Comparison of ENCODE assay signal across 8 mouse cellular contexts in the genomic region with DNA sequence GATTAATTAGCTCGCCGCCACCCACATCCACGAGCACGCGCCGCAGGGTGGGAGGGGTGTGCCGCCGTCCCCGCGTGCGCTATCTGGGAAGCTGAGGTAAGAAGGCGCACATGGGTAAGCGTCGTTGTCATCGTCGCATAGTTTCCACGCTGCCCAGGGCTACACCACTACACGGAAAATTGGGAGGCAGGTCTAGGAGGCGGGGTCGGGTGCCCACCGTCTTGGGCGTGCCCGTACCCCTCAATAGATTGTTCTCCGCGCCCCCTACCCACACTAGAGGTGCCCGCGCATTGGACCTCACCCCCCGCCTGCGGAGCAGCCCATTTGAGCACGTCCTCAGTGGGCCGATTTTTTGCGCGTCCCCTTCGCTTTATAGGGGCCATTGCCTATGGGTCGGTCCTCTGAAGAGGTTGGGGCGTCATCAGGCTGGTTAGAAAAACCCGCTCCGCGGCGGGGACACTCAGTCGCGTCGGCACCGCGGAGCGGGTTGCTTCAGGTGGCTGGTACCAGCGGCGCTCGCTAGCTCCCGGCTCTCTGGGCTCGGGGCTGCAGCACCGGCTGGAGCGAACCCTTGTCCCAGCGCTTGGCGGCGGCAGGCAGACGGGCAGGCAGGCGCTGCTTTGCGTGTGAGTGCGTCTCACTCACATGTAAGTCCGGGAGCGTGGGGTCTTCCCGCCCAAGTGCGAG. TPM values are rescaled to one million over a fixed set of nuclear protein-coding genes. Genes with fewer than 3 reads are reported as not detected.
DNase-seq lines count a peak whose midpoint lies in the region; ATAC-seq and TF ChIP-seq lines count a peak whose summit lies in the region.

No protein-coding gene starts in this region.

- no peaks in the 10 kb centered on the region for H3K27me3 ChIP-seq in heart, embryonic 15.5 days
- no peaks in the 10 kb centered on the region for H3K27me3 ChIP-seq in lung, embryonic 15.5 days

- H3K4me3 ChIP-seq in bone marrow, adult 2 months (replicated peaks; ENCODE audit: control insufficient read depth, low read depth, low read length): peak overlapping the region; percentile 76
- peak overlapping the region; percentile 97 for H3K4me3 ChIP-seq in heart, embryonic 15.5 days
- peak overlapping the region; percentile 86 for H3K4me3 ChIP-seq in layer of hippocampus, adult 2 months
- peak overlapping the region; percentile 98 for H3K4me3 ChIP-seq in lung, embryonic 15.5 days
- H3K4me3 ChIP-seq in olfactory bulb, adult 2 months (ENCODE audit: insufficient read depth, low read depth, low read length): peak overlapping the region; percentile 68

- peak overlapping the region; percentile 70 for H3K4me2 ChIP-seq in heart, embryonic 15.5 days
- H3K4me2 ChIP-seq in lung, embryonic 15.5 days: peak overlapping the region; percentile 66

- peak overlapping the region; percentile 100 for H3K9ac ChIP-seq in heart, embryonic 15.5 days
- H3K9ac ChIP-seq in lung, embryonic 15.5 days: peak overlapping the region; percentile 99

- WGBS in bone marrow, adult 2 months: 47% methylated on average over 64 of the region's 64 CpGs
- WGBS in heart, embryonic 15.5 days: 48% methylated on average over 64 of the region's 64 CpGs
- 41% methylated on average over 64 of the region's 64 CpGs for WGBS in lung, embryonic 15.5 days
- 64% methylated on average over 64 of the region's 64 CpGs for WGBS in olfactory bulb, adult 2 months

- DNase-seq in CD8-positive naive resting alpha-beta T cell, adult 2 months (ENCODE audit: low read depth in 2 of 2, low spot score in 2 of 2): peak; percentile 57 to 61
- DNase-seq in layer of hippocampus, adult 2 months (ENCODE audit: low spot score in 2 of 2): peak; percentile 72 to 78
- DNase-seq in thymus, postnatal 0 days (ENCODE audit: low spot score): peak; percentile 78

- no peaks in the 10 kb centered on the region for H3K9me3 ChIP-seq in heart, embryonic 15.5 days (replicated peaks)
- no peaks in the 10 kb centered on the region for H3K9me3 ChIP-seq in lung, embryonic 15.5 days

- no peak for TF ChIP-seq CTCF in bone marrow, adult 2 months (IDR thresholded peaks at IDR 0.05; ENCODE audit: control insufficient read depth, insufficient read depth, low read length)
- no peak for TF ChIP-seq CTCF in layer of hippocampus, adult 2 months (conservative IDR thresholded peaks at IDR 0.05)
- no peak for TF ChIP-seq CTCF in olfactory bulb, adult 2 months (IDR thresholded peaks at IDR 0.05; ENCODE audit: insufficient read depth, low read depth, low read length)

- peak overlapping the region; percentile 78 for H3K27ac ChIP-seq in bone marrow, adult 2 months (ENCODE audit: control insufficient read depth, insufficient read depth, low read depth, low read length, poor library complexity)
- H3K27ac ChIP-seq in heart, embryonic 15.5 days: peak overlapping the region; percentile 62
- H3K27ac ChIP-seq in layer of hippocampus, adult 2 months: peak overlapping the region; percentile 88
- H3K27ac ChIP-seq in lung, embryonic 15.5 days: peak overlapping the region; percentile 72
- peak overlapping the region; percentile 73 for H3K27ac ChIP-seq in olfactory bulb, adult 2 months (ENCODE audit: insufficient read depth, low read depth, low read length)

- TF ChIP-seq POLR2A in bone marrow, adult 2 months (IDR thresholded peaks at IDR 0.05; ENCODE audit: borderline replicate concordance, control insufficient read depth, low read depth, low read length): peak; percentile 95
- peak; percentile 97 for TF ChIP-seq POLR2A in olfactory bulb, adult 2 months (IDR thresholded peaks at IDR 0.05; ENCODE audit: insufficient read depth, low read depth, low read length)

- no peaks in the 10 kb centered on the region; the same call in none of the 2 replicates for H3K4me1 ChIP-seq in bone marrow, adult 2 months (ENCODE audit: control insufficient read depth, insufficient read depth, low read length)
- H3K4me1 ChIP-seq in heart, embryonic 15.5 days (replicated peaks): peaks cover 15% of the 10 kb centered on the region
- H3K4me1 ChIP-seq in lung, embryonic 15.5 days: peaks cover 17% of the 10 kb centered on the region
- H3K4me1 ChIP-seq in olfactory bulb, adult 2 months (ENCODE audit: control insufficient read depth, insufficient read depth, low read length): peaks cover 11% of the 10 kb centered on the region

- H3K36me3 ChIP-seq in heart, embryonic 15.5 days: no peaks in the 10 kb centered on the region; the same call in 1 of the 2 replicates
- H3K36me3 ChIP-seq in lung, embryonic 15.5 days: no peaks in the 10 kb centered on the region

- peak; percentile 77 for ATAC-seq in erythroblast, adult 5-6 weeks (replicated peaks; ENCODE audit: low FRiP score, poor library complexity, severe bottlenecking)
- 0 out of 2 replicates have a peak, but pooled peaks have one; percentile 23 for ATAC-seq in heart, embryonic 15.5 days (replicated peaks; ENCODE audit: insufficient number of reproducible peaks, insufficient read depth, low FRiP score, low read depth)
- ATAC-seq in lung, embryonic 15.5 days (ENCODE audit: borderline replicate concordance, extremely low read depth, low FRiP score, low TSS enrichment): peak; percentile 43

RNA-seq across cellular contexts. Expression of a gene that starts 19.1 kb away (rescaled TPM):
- 0.66 TPM in 1 of 2 replicates, not detected in the other for polyA plus RNA-seq in bone marrow, adult 2 months (2011; ENCODE audit: insufficient read depth, insufficient read length, low replicate concordance, missing spikeins)
- total RNA-seq in erythroblast, adult 5-6 weeks (2015; ENCODE audit: low replicate concordance): not detected in 2 replicates
- total RNA-seq in erythroblast, adult 5-6 weeks (2017; ENCODE audit: low replicate concordance): 0.43 and 8.5 TPM in 2 replicates
- 17.1 and 32.0 TPM in 2 replicates for polyA plus RNA-seq in heart, embryonic 15.5 days (2015; fragmentation: Nextera tagmentation; extraction: Ambion mirVana)
- 1 to 10 TPM; 2.0 to 3.5 TPM for total RNA-seq in layer of hippocampus, adult 2 months (2021)
- 25.3 and 26.4 TPM in 2 replicates for polyA plus RNA-seq in lung, embryonic 15.5 days (2015; fragmentation: Nextera tagmentation; extraction: Ambion mirVana)
- polyA plus RNA-seq in olfactory bulb, adult 2 months (2012; ENCODE audit: insufficient read depth, insufficient read length, low replicate concordance, missing spikeins): not detected in 2 replicates
- polyA plus RNA-seq in thymus, postnatal 0 days (2015; fragmentation: Nextera tagmentation; extraction: Ambion mirVana): 4.1 and 5.4 TPM in 2 replicates

RNA-seq across cellular contexts. Expression of a gene that starts 43.3 kb away (rescaled TPM):
- 159 and 173 TPM in 2 replicates for polyA plus RNA-seq in bone marrow, adult 2 months (2011; ENCODE audit: insufficient read depth, insufficient read length, low replicate concordance, missing spikeins)
- total RNA-seq in erythroblast, adult 5-6 weeks (2015; ENCODE audit: low replicate concordance): 236 and 242 TPM in 2 replicates
- 156 and 162 TPM in 2 replicates for total RNA-seq in erythroblast, adult 5-6 weeks (2017; ENCODE audit: low replicate concordance)
- 1,401 and 1,438 TPM in 2 replicates for polyA plus RNA-seq in heart, embryonic 15.5 days (2015; fragmentation: Nextera tagmentation; extraction: Ambion mirVana)
- total RNA-seq in layer of hippocampus, adult 2 months (2021): 1,000 to 10,000 TPM; 1,674 to 1,781 TPM
- polyA plus RNA-seq in lung, embryonic 15.5 days (2015; fragmentation: Nextera tagmentation; extraction: Ambion mirVana): 2,028 and 2,095 TPM in 2 replicates
- polyA plus RNA-seq in olfactory bulb, adult 2 months (2012; ENCODE audit: insufficient read depth, insufficient read length, low replicate concordance, missing spikeins): 195 and 698 TPM in 2 replicates
- polyA plus RNA-seq in thymus, postnatal 0 days (2015; fragmentation: Nextera tagmentation; extraction: Ambion mirVana): 679 TPM in 2 replicates

Comparison
In these comparisons a context has a peak if more than half of its experiments do, and no peak if none do; other contexts are left out.
1. Peak in every context shown above with its lines: DNase-seq, ATAC-seq, H3K4me3 ChIP-seq and H3K27ac ChIP-seq.
2. ATAC-seq: peak in every context shown above with its lines; median percentile 77 in erythroblast, adult 5-6 weeks; 43 in lung, embryonic 15.5 days; 23 in heart, embryonic 15.5 days.